Mouse (Mus musculus): Measurements from ENCODE around the gene Gpx5.

DNA sequence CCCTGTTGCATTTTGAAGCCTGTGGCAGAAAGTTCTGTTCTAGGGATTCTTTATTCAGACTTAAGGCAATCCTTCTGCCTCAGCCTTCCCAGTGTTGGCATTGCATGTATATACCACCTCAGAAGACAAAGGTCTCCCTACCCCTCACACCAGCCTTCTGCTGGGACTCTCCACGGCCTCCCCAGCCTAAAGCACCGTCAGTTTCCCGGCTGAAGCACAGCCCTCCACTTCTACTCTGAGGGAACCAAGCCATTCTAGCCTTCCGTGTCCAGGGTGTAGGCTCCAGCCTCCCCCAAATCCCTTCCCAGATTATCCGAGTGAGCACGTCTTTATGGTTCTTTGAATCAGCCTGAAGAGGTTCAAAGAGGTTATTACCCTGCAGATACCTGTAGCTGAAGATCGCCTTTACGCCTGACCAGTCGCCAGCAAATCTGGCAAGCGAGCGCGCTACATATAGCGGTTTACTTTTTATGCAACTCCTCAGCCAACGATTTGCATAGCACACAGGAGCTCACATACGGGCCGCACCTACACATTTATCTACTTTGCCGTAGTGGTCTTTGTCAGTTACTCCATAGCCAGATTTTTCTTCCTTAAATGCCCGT lies 29.5 kb upstream of the Gpx5 start:
- TF ChIP-seq GATA1 (IDR thresholded peaks at IDR 0.05; ENCODE audit: low read length) (no peak), TAL1 (IDR thresholded peaks at IDR 0.05; ENCODE audit: low read length) (no peak)

Data from erythroblast, embryonic 14.5 days (primary cell).